Mouse (Mus musculus): Measurements from ENCODE around the gene Ryr2. TPM values are rescaled to one million over a fixed set of nuclear protein-coding genes. Genes with fewer than 3 reads are reported as not detected.

Ryr2 gene
- polyA plus RNA-seq, 1 experiment from 2014 or later, result not detected

DNA sequence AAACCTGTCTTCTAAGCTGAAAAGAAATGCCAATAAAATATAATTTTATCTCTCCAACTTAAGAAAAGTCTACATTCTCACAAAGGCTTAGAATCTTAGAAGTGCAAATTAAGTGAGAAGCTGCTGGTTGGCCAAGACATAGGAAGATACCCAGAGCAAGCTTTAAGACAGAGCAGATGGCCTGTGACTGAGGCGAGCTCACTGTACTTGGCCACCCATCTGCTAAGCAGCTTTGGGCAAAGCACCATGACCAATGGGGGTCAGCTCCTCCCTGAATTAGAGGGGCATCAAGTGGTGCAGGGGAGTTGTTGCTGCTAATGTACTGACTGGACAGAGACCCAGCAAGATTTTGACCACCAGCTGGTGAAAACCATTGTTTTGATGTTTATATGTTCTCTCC, 186.2 kb downstream of the Ryr2 start:
- H3K27ac ChIP-seq, result no peak overlapping the region
- H3K79me2 ChIP-seq (ENCODE audit: inconsistent target), result no peaks in the 10 kb centered on the region
- 94% methylated on average over 1 of the region's 1 CpGs for WGBS (ENCODE audit: missing documents)
- H3K4me3 ChIP-seq (ENCODE audit: inconsistent target), result no peak overlapping the region
- H3K36me3 ChIP-seq (ENCODE audit: inconsistent target), result no peaks in the 10 kb centered on the region

DNA sequence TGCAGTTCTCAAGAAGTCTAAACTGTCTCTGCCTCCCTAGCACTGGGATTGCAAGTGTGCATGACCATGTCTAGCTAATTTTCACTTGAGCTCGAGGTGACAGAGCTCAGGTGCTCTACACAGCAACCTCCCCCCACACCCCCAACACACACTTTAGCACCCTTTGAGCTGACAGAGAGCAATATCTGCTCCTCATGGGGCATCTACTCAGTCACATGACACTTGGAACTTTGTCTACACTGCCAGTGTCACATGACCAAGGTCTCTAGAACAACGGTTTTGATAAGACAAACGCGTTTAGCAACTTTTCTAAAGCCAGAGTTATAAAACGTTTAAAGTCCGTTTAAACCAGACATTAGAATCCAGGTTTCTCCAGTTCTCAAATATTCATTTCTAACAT, 187.3 kb downstream of the Ryr2 start:
- Histone ChIP-seq H3K36me3 (ENCODE audit: inconsistent target) (no peaks in the 10 kb centered on the region), H3K4me3 (ENCODE audit: inconsistent target) (no peak overlapping the region), H3K79me2 (ENCODE audit: inconsistent target) (no peaks in the 10 kb centered on the region), H3K27ac (no peak overlapping the region)
- WGBS (ENCODE audit: missing documents), result 88% methylated on average over 6 of the region's 6 CpGs

DNA sequence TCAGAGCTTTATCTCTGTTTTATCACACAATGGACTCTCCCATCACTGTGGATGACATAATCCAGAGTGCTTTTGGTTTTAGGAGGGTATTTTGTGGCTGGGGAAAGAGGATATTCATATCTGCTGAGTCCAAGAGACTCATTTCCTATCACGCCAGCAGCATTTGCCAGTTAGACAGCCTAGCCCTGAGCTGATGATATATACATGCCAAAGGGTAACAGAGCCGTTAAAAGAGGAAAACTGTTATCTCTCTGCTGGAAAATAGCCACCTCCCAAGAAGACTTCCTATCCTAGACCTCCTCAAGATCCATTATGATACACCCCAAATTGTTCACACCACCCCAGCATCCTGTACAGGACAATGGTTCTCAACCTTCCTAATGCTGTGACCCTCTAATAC, 191.1 kb downstream of the Ryr2 start:
- no peak overlapping the region for H3K4me3 ChIP-seq (ENCODE audit: inconsistent target)
- no peaks in the 10 kb centered on the region for H3K36me3 ChIP-seq (ENCODE audit: inconsistent target)
- H3K27ac ChIP-seq, result no peak overlapping the region
- WGBS (ENCODE audit: missing documents), result 71% methylated on average over 2 of the region's 2 CpGs
- no peaks in the 10 kb centered on the region for H3K79me2 ChIP-seq (ENCODE audit: inconsistent target)

DNA sequence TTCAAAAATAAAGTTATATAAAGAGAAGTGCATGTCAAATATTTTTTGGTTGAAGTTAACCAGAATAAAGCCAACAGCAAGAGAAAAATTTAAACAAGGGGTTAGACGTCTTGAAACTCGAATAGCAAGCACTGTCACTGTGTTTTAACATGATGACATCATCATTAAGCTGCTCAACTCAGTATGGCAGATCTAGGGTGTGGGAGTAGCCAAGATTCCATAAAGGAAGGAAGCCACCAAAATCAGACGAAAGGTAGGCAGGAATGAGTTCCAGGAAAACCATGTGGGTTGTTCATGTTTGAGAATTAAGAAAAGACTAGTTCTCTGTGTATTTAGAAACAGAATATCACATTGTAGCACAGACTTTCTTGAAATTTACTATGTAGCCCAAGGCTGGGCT, 192.1 kb downstream of the Ryr2 start:
- H3K79me2 ChIP-seq (ENCODE audit: inconsistent target), result no peaks in the 10 kb centered on the region
- 86% methylated on average over 3 of the region's 3 CpGs for WGBS (ENCODE audit: missing documents)
- H3K27ac ChIP-seq, result no peak overlapping the region
- no peaks in the 10 kb centered on the region for H3K36me3 ChIP-seq (ENCODE audit: inconsistent target)
- no peak overlapping the region for H3K4me3 ChIP-seq (ENCODE audit: inconsistent target)

DNA sequence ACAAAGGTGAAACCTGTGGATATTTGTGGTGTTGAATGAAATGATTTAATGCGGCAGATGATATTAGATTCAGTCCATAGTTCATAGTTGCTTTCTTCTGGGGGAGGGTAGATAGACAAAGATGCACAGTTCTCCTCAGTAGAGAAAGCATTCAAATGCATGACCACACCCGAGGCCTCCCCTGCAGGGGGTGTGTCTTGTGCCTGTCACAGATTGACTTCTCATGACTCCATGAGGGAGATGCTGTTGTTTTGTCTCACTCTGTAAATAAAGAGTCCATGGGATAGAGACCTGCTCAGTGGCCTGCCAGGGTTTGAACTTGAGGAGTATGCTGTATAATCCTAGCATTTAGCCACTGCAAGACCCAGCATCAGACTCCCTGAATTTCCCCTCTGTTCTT, 194.5 kb downstream of the Ryr2 start:
- 94% methylated on average over 2 of the region's 2 CpGs for WGBS (ENCODE audit: missing documents)
- H3K79me2 ChIP-seq (ENCODE audit: inconsistent target), result no peaks in the 10 kb centered on the region

DNA sequence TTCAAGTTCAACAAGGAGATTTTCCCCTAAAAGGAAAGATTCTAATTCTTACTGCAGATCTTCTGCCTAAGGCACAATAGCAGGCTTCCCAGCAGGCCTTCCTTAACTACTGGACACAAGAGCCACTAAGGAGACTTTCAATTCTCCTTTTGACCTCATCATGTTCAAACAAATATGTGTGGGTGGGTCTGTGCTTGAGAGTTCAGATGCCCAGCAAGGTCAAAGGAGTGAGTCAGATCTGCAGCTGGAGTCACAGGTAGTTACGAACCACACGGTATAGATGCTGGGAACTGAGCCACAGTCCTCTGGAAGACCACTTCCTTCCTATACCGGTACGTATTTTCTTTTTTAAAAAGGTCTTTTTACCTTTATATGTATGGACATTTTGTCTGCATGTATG, 198.6 kb downstream of the Ryr2 start:
- Histone ChIP-seq H3K79me2 (ENCODE audit: inconsistent target) (no peaks in the 10 kb centered on the region), H3K36me3 (ENCODE audit: inconsistent target) (no peaks in the 10 kb centered on the region), H3K4me3 (ENCODE audit: inconsistent target) (no peak overlapping the region), H3K27ac (no peak overlapping the region)
- 61% methylated on average over 4 of the region's 4 CpGs for WGBS (ENCODE audit: missing documents)

More for the DNA sequence above, 194.5 kb downstream of the Ryr2 start:
- H3K36me3 ChIP-seq (ENCODE audit: inconsistent target), result no peaks in the 10 kb centered on the region
- H3K4me3 ChIP-seq (ENCODE audit: inconsistent target), result no peak overlapping the region
- H3K27ac ChIP-seq, result no peak overlapping the region

DNA sequence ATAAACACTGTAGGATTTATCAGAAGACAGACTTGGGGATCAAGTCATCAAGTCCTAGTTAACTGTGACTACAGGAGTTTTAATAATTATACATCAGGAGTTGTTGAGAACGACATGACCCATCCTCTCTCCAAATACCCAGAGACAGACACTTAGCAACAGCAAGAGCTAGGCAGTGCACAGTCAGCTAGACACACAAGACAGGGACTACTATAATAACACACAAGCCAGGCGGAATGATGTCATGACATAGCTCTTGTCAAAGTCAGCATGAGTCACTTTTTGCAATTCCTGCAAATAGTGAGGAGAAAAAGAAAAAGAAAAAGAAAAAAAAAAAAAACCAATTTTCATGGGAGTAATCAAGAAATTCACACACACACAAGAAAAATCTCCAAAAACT, 201.6 kb downstream of the Ryr2 start:
- H3K79me2 ChIP-seq (ENCODE audit: inconsistent target), result no peaks in the 10 kb centered on the region
- H3K36me3 ChIP-seq (ENCODE audit: inconsistent target), result no peaks in the 10 kb centered on the region
- no peak overlapping the region for H3K4me3 ChIP-seq (ENCODE audit: inconsistent target)
- H3K27ac ChIP-seq, result no peak overlapping the region
- 97% methylated on average over 2 of the region's 2 CpGs for WGBS (ENCODE audit: missing documents)

DNA sequence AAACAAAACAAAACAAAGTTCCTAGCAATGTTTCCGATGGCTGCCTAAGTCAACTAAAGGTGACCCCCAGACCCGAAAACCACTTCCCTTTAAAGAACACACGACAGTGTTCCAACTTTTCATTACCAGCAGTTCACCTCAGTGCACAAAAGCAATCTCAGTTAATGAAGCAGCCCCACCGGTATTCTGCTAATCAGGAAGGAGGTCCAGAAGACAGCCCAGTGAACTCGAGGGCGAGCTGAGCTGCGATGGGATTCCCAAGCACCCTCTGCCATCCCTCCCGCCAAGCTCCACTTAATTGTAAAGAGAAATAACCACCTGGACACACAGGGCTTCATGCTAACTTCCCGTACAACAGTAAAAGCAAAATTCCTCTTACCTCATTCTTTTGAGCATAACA, 203.5 kb downstream of the Ryr2 start:
- no peak overlapping the region for H3K27ac ChIP-seq
- WGBS (ENCODE audit: missing documents), result 68% methylated on average over 9 of the region's 9 CpGs
- no peaks in the 10 kb centered on the region for H3K36me3 ChIP-seq (ENCODE audit: inconsistent target)
- H3K4me3 ChIP-seq (ENCODE audit: inconsistent target), result no peak overlapping the region
- no peaks in the 10 kb centered on the region for H3K79me2 ChIP-seq (ENCODE audit: inconsistent target)

DNA sequence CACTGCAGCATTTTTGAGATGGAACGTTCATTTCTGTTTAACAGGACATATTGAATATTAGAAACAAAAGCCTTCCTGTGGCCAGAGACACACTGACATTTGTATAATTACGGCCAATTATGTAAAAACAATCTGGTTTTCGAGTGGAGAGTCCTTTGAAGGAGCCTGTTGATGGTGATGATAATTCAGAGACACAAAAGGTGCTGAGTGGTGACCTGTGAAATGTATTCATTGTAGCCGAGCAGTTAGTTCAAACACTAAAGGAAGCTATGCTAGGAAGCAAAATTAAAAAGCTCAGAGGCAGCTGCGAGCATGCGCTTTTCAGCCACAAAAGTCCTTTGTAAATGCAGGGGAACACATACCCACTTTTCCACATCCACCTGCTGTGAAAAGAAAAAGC, 203.9 kb downstream of the Ryr2 start:
- Histone ChIP-seq H3K27ac (no peak overlapping the region), H3K79me2 (ENCODE audit: inconsistent target) (no peaks in the 10 kb centered on the region), H3K36me3 (ENCODE audit: inconsistent target) (no peaks in the 10 kb centered on the region), H3K4me3 (ENCODE audit: inconsistent target) (no peak overlapping the region)
- 81% methylated on average over 6 of the region's 6 CpGs for WGBS (ENCODE audit: missing documents)

DNA sequence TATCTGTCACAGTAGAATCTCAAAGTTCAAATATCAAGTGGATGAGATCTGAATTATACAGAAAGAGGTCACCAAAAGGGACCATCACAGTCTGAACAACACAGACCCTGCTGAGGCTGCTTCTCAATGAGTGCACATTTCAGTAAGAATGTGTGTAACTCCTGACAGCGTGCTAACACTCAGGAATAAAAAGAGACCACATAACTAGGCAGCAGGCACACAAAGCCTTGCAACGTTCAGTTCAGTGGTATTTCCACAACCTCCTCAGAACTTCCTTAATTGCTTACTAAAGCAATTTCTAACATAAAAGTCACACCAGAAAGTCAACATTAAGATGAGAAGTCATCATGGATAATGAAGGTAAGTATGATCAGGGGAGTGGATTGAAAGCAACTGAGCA, 206.1 kb downstream of the Ryr2 start:
- WGBS (ENCODE audit: missing documents), result 68% methylated on average over 2 of the region's 2 CpGs
- no peaks in the 10 kb centered on the region for H3K36me3 ChIP-seq (ENCODE audit: inconsistent target)
- no peak overlapping the region for H3K4me3 ChIP-seq (ENCODE audit: inconsistent target)
- no peak overlapping the region for H3K27ac ChIP-seq
- no peaks in the 10 kb centered on the region for H3K79me2 ChIP-seq (ENCODE audit: inconsistent target)

DNA sequence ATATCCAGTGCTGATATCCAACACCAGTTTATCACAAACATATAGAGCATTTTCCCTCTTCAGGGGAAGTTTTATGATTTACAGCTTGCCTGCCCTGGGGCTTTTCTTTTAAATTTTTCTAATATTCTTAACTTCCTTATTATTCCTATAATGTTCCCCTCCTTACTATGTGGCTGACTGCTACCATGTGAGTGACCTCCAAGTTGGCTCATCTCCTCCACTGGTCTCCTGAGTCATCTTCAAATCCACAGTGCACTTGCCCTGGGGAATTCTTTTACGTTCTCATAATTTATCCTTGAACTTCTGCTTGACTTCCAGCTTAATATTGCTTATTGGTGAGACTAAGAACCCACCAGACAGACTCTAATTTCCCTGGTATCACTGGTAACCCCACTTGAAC, 211.1 kb downstream of the Ryr2 start:
- 95% methylated on average over 1 of the region's 1 CpGs for WGBS (ENCODE audit: missing documents)
- Histone ChIP-seq H3K27ac (no peak overlapping the region), H3K36me3 (ENCODE audit: inconsistent target) (no peaks in the 10 kb centered on the region), H3K4me3 (ENCODE audit: inconsistent target) (no peak overlapping the region), H3K79me2 (ENCODE audit: inconsistent target) (no peaks in the 10 kb centered on the region)

DNA sequence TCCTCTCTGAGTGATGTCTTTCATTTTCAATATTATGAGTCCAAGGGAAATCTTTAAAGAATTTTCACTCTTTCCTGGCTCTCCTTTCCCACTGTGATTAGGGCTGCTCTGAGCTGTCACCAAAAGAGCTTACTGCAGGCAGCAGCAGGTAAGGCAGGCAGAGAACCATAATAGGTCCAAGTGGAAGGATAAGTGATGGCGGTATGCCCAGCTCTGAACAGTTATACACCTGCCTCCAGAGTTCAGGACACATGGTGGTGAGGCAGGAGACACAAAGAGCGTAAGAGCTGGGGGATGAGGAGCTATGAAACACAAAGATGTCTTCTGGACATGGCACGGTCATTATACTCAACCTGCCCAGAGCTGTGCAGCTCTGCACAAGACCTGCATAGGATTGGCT, 215.0 kb downstream of the Ryr2 start:
- no peaks in the 10 kb centered on the region for H3K79me2 ChIP-seq (ENCODE audit: inconsistent target)
- H3K27ac ChIP-seq, result no peak overlapping the region
- no peak overlapping the region for H3K4me3 ChIP-seq (ENCODE audit: inconsistent target)
- H3K36me3 ChIP-seq (ENCODE audit: inconsistent target), result no peaks in the 10 kb centered on the region
- 83% methylated on average over 3 of the region's 3 CpGs for WGBS (ENCODE audit: missing documents)

DNA sequence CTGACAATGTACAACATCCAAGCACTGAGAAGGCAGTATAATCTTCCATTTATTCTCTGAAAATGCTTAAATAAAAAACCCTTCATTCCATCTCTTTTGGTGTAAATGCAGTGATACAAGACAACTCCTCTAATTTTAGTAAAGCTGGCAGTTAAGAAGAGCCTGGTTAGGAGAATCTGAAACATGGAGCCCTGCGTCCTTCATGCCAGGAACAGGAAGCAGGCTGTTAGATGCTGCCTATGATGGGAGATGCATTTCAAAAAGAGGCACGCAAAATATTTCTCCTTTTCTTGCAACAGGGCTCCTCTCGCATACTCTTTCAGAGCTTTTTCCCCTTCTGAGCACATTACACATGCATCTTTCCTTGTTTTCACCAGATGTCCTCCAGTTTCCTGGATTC, 215.6 kb downstream of the Ryr2 start:
- Histone ChIP-seq H3K4me3 (ENCODE audit: inconsistent target) (no peak overlapping the region), H3K36me3 (ENCODE audit: inconsistent target) (no peaks in the 10 kb centered on the region), H3K27ac (no peak overlapping the region), H3K79me2 (ENCODE audit: inconsistent target) (no peaks in the 10 kb centered on the region)
- WGBS (ENCODE audit: missing documents), result 60% methylated on average over 3 of the region's 3 CpGs

DNA sequence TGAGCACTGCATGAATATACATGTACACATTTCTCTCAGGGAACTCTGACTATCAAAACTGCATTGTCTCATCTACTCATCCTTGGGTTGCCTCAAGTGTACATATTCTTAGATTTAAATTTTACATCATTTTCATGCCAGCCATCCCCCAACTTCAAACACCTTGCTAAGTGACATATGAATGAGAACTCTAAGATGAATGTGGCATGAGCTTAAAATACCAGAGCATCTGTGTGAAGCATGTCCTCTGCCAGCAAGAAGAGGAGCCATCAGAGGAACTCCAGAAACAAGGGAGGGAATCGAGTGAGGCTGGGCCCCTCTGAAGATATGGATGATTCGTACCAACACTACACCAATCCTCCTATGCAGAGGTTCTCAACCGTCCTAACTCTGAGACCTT, 222.6 kb downstream of the Ryr2 start:
- no peaks in the 10 kb centered on the region for H3K79me2 ChIP-seq (ENCODE audit: inconsistent target)
- H3K4me3 ChIP-seq (ENCODE audit: inconsistent target), result no peak overlapping the region
- WGBS (ENCODE audit: missing documents), result 81% methylated on average over 3 of the region's 3 CpGs
- H3K27ac ChIP-seq, result no peak overlapping the region
- H3K36me3 ChIP-seq (ENCODE audit: inconsistent target), result no peaks in the 10 kb centered on the region

DNA sequence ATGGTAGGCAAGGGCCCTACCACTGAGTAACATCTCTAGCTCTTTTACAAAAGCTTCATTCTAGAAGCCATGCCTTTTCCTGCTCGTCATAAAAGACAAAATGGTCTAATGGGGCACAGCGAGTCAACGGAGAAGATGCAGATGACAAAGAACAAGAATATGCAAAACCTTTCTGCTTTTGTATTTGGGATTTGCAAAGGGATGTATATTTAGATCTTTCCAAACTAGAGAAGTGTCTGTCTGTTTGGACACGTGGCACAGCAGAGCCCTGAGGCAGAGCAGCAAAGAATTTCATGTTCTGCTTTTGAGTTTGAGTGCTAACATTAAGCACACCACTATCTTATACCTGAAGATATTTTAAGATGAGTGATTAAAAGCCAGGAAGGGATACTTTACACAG, 224.4 kb downstream of the Ryr2 start:
- Histone ChIP-seq H3K36me3 (ENCODE audit: inconsistent target) (no peaks in the 10 kb centered on the region), H3K79me2 (ENCODE audit: inconsistent target) (no peaks in the 10 kb centered on the region), H3K4me3 (ENCODE audit: inconsistent target) (no peak overlapping the region), H3K27ac (no peak overlapping the region)
- 87% methylated on average over 4 of the region's 4 CpGs for WGBS (ENCODE audit: missing documents)

DNA sequence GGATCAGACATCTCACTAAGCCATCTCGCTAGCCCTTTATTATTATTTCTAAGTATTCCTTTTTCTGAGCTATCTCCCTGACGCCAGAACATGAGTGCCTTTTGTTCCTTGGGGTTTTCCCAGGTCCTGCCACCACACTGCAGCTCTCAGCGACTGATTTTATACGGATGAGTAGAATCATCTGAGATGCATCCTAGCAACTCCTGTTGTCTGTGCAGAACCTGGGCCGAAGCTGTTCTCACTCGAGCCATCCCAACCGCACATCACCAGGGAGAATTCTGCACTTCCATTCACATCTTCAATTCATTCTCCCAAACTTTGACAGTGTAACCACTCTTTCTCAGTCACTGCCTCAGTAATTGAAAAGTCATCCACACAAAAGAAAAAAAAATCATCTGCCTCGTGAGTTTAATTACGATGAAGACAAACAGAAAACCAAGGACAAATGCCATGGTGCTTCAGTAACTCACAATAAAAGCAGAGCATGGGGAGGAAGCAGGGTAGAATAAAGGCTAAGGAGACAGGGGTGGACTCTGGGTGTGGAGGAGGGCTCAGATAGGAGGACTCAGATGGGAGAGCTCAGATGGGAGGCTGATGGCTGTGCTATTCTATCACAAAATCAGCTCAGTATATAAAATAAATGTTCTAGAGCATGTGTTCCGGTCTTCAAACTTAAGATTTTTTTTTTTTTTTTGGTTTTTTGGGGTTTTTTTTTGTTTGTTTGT, 226.1 kb downstream of the Ryr2 start:
- H3K79me2 ChIP-seq (ENCODE audit: inconsistent target), result no peaks in the 10 kb centered on the region
- no peak overlapping the region for H3K4me3 ChIP-seq (ENCODE audit: inconsistent target)
- H3K36me3 ChIP-seq (ENCODE audit: inconsistent target), result no peaks in the 10 kb centered on the region
- 90% methylated on average over 10 of the region's 10 CpGs for WGBS (ENCODE audit: missing documents)
- no peak overlapping the region for H3K27ac ChIP-seq

All from macrophage (primary cell).